Mouse (Mus musculus) heart, adult 2 months (tissue): ENCODE measurements around the gene Dnmbp.

Source experiments
- CTCF ChIP-seq: fragments of 200-600 bp; IDR thresholded peaks from 2 replicates; pipeline ENCODE4 v1.8.1; 2022; ENCODE audit warnings: antibody characterized with exemption, mild to moderate bottlenecking, moderate library complexity
- EP300 ChIP-seq: fragments of 200-500 bp; IDR thresholded peaks from 2 replicates; pipeline ENCODE4 v1.6.1; 2011; ENCODE audit warnings: low read depth, low read length, control low read depth; ENCODE audit not compliant: insufficient read depth
- POLR2A ChIP-seq: fragments of 200-500 bp; IDR thresholded peaks from 2 replicates; pipeline ENCODE4 v1.6.1; 2011; ENCODE audit warnings: mild to moderate bottlenecking, low read depth, low read length, control low read depth; ENCODE audit not compliant: insufficient read depth

DNA sequence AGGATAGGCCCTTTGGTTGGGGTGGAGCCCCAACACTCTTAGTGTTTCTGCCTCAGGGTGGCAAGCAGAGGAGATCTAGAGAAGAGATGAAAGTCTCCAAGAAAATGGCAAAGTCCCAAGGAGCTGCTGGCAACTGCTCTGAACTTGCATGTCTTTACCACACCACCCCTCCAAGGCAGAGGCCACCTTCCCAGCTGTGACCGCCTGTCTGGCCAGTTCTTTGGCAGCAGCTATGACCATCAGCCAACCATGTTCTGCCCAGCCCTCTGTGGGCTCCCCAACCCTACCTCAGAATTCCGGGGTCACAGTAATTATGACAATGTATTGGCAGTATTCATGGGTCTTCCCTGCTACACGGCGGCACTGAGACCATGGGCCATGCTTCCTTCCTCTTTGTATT, 14.9 kb upstream of the Dnmbp start:
- no peak for TF ChIP-seq EP300
- no peak for TF ChIP-seq CTCF
- no peak for TF ChIP-seq POLR2A
